Mouse (Mus musculus): ENCODE results near the gene Pyroxd1. TPM values are rescaled to one million over a fixed set of nuclear protein-coding genes. Genes with fewer than 3 reads are reported as not detected.

The Pyroxd1 gene
- polyA plus RNA-seq, 1 experiment from 2014 or later, result 21.2 TPM

GRCm38 (mm10) chr6:142365742-142366472 is 20.5 kb downstream of the Pyroxd1 start:
- ATAC-seq (ENCODE audit: low FRiP score) (no peak), DNase-seq (ENCODE audit: low spot score) (no peak)
- Histone ChIP-seq H3K9me3 (ENCODE audit: control insufficient read depth, low read length) (no peaks in the 10 kb centered on the region), H3K4me2 (replicated peaks; ENCODE audit: low read depth, low read length) (no peak overlapping the region), H3K4me3 (ENCODE audit: low read depth, low read length) (no peak overlapping the region), H3K4me1 (replicated peaks; ENCODE audit: control insufficient read depth, insufficient read depth, low read length) (no peaks in the 10 kb centered on the region), H3K27ac (ENCODE audit: low read depth, low read length) (no peak overlapping the region), H3K27me3 (ENCODE audit: control insufficient read depth, insufficient read depth, low read length) (no peaks in the 10 kb centered on the region), H3K36me3 (ENCODE audit: control insufficient read depth, insufficient read depth, low read length) (peaks cover 3% of the 10 kb centered on the region; the same call in 1 of the 2 replicates), H3K9ac (ENCODE audit: low read depth, low read length) (no peak overlapping the region)
- 89% methylated on average over 8 of the region's 8 CpGs for WGBS

GRCm38 (mm10) chr6:142366473-142367018 is 21.1 kb downstream of the Pyroxd1 start:
- Histone ChIP-seq H3K36me3 (ENCODE audit: control insufficient read depth, insufficient read depth, low read length) (peaks cover 3% of the 10 kb centered on the region; the same call in 1 of the 2 replicates), H3K9me3 (ENCODE audit: control insufficient read depth, low read length) (no peaks in the 10 kb centered on the region), H3K9ac (ENCODE audit: low read depth, low read length) (no peak overlapping the region), H3K4me3 (ENCODE audit: low read depth, low read length) (no peak overlapping the region), H3K4me2 (replicated peaks; ENCODE audit: low read depth, low read length) (no peak overlapping the region), H3K27me3 (ENCODE audit: control insufficient read depth, insufficient read depth, low read length) (no peaks in the 10 kb centered on the region), H3K27ac (ENCODE audit: low read depth, low read length) (no peak overlapping the region), H3K4me1 (replicated peaks; ENCODE audit: control insufficient read depth, insufficient read depth, low read length) (no peaks in the 10 kb centered on the region)
- no peak for DNase-seq (ENCODE audit: low spot score)
- 95% methylated on average over 10 of the region's 10 CpGs for WGBS
- no peak for ATAC-seq (ENCODE audit: low FRiP score)

GRCm38 (mm10) chr6:142367565-142367964 is 22.1 kb downstream of the Pyroxd1 start:
- Histone ChIP-seq H3K4me2 (replicated peaks; ENCODE audit: low read depth, low read length) (no peak overlapping the region), H3K27ac (ENCODE audit: low read depth, low read length) (no peak overlapping the region), H3K36me3 (ENCODE audit: control insufficient read depth, insufficient read depth, low read length) (peaks cover 3% of the 10 kb centered on the region; the same call in 1 of the 2 replicates), H3K4me3 (ENCODE audit: low read depth, low read length) (no peak overlapping the region), H3K27me3 (ENCODE audit: control insufficient read depth, insufficient read depth, low read length) (no peaks in the 10 kb centered on the region), H3K4me1 (replicated peaks; ENCODE audit: control insufficient read depth, insufficient read depth, low read length) (no peaks in the 10 kb centered on the region), H3K9me3 (ENCODE audit: control insufficient read depth, low read length) (no peaks in the 10 kb centered on the region), H3K9ac (ENCODE audit: low read depth, low read length) (no peak overlapping the region)
- no peak for ATAC-seq (ENCODE audit: low FRiP score)
- DNase-seq (ENCODE audit: low spot score), result no peak
- 87% methylated on average over 3 of the region's 3 CpGs for WGBS

- DNase-seq (ENCODE audit: low spot score) (no peak), ATAC-seq (ENCODE audit: low FRiP score) (no peak)
- H3K36me3 ChIP-seq (ENCODE audit: control insufficient read depth, insufficient read depth, low read length), result no peaks in the 10 kb centered on the region
- H3K4me1 ChIP-seq (replicated peaks; ENCODE audit: control insufficient read depth, insufficient read depth, low read length), result no peaks in the 10 kb centered on the region
- no peak overlapping the region for H3K4me3 ChIP-seq (ENCODE audit: low read depth, low read length)
- no peak overlapping the region for H3K9ac ChIP-seq (ENCODE audit: low read depth, low read length)
- H3K4me2 ChIP-seq (replicated peaks; ENCODE audit: low read depth, low read length), result no peak overlapping the region
- no peaks in the 10 kb centered on the region for H3K27me3 ChIP-seq (ENCODE audit: control insufficient read depth, insufficient read depth, low read length)
- no peaks in the 10 kb centered on the region for H3K9me3 ChIP-seq (ENCODE audit: control insufficient read depth, low read length)
- 95% methylated on average over 3 of the region's 3 CpGs for WGBS
- no peak overlapping the region for H3K27ac ChIP-seq (ENCODE audit: low read depth, low read length)
Measured at GRCm38 (mm10) chr6:142369568-142369967, 24.1 kb downstream of the Pyroxd1 start.

- no peaks in the 10 kb centered on the region for H3K27me3 ChIP-seq (ENCODE audit: control insufficient read depth, insufficient read depth, low read length)
- no peak overlapping the region for H3K9ac ChIP-seq (ENCODE audit: low read depth, low read length)
- H3K4me2 ChIP-seq (replicated peaks; ENCODE audit: low read depth, low read length), result no peak overlapping the region
- DNase-seq (ENCODE audit: low spot score) (no peak), ATAC-seq (ENCODE audit: low FRiP score) (no peak)
- 0 out of 2 replicates have a peak, but pooled peaks cover 2% of the 10 kb centered on the region for H3K36me3 ChIP-seq (ENCODE audit: control insufficient read depth, insufficient read depth, low read length)
- WGBS, result 76% methylated on average over 1 of the region's 1 CpGs
- H3K9me3 ChIP-seq (ENCODE audit: control insufficient read depth, low read length), result no peaks in the 10 kb centered on the region
- no peak overlapping the region for H3K27ac ChIP-seq (ENCODE audit: low read depth, low read length)
- no peaks in the 10 kb centered on the region for H3K4me1 ChIP-seq (replicated peaks; ENCODE audit: control insufficient read depth, insufficient read depth, low read length)
- H3K4me3 ChIP-seq (ENCODE audit: low read depth, low read length), result no peak overlapping the region
Measured at GRCm38 (mm10) chr6:142377081-142377480, 31.6 kb downstream of the Pyroxd1 start.

- Histone ChIP-seq H3K36me3 (ENCODE audit: control insufficient read depth, insufficient read depth, low read length) (0 out of 2 replicates have a peak, but pooled peaks cover 2% of the 10 kb centered on the region), H3K27ac (ENCODE audit: low read depth, low read length) (no peak overlapping the region), H3K27me3 (ENCODE audit: control insufficient read depth, insufficient read depth, low read length) (no peaks in the 10 kb centered on the region), H3K4me3 (ENCODE audit: low read depth, low read length) (no peak overlapping the region), H3K9ac (ENCODE audit: low read depth, low read length) (no peak overlapping the region), H3K4me2 (replicated peaks; ENCODE audit: low read depth, low read length) (no peak overlapping the region), H3K9me3 (ENCODE audit: control insufficient read depth, low read length) (no peaks in the 10 kb centered on the region), H3K4me1 (replicated peaks; ENCODE audit: control insufficient read depth, insufficient read depth, low read length) (no peaks in the 10 kb centered on the region)
- DNase-seq (ENCODE audit: low spot score) (no peak), ATAC-seq (ENCODE audit: low FRiP score) (no peak)
- WGBS, result 92% methylated on average over 8 of the region's 8 CpGs
Measured at GRCm38 (mm10) chr6:142378576-142379330, 33.3 kb downstream of the Pyroxd1 start.

- Histone ChIP-seq H3K9ac (ENCODE audit: low read depth, low read length) (no peak overlapping the region), H3K27ac (ENCODE audit: low read depth, low read length) (no peak overlapping the region), H3K4me3 (ENCODE audit: low read depth, low read length) (no peak overlapping the region), H3K9me3 (ENCODE audit: control insufficient read depth, low read length) (no peaks in the 10 kb centered on the region), H3K4me1 (replicated peaks; ENCODE audit: control insufficient read depth, insufficient read depth, low read length) (no peaks in the 10 kb centered on the region), H3K36me3 (ENCODE audit: control insufficient read depth, insufficient read depth, low read length) (0 out of 2 replicates have a peak, but pooled peaks cover 2% of the 10 kb centered on the region), H3K4me2 (replicated peaks; ENCODE audit: low read depth, low read length) (no peak overlapping the region), H3K27me3 (ENCODE audit: control insufficient read depth, insufficient read depth, low read length) (no peaks in the 10 kb centered on the region)
- DNase-seq (ENCODE audit: low spot score) (no peak), ATAC-seq (ENCODE audit: low FRiP score) (no peak)
- WGBS, result 93% methylated on average over 6 of the region's 6 CpGs
Measured at GRCm38 (mm10) chr6:142379961-142380360, 34.5 kb downstream of the Pyroxd1 start.

- Histone ChIP-seq H3K9me3 (ENCODE audit: control insufficient read depth, low read length) (no peaks in the 10 kb centered on the region), H3K4me1 (replicated peaks; ENCODE audit: control insufficient read depth, insufficient read depth, low read length) (no peaks in the 10 kb centered on the region), H3K4me2 (replicated peaks; ENCODE audit: low read depth, low read length) (no peak overlapping the region), H3K27me3 (ENCODE audit: control insufficient read depth, insufficient read depth, low read length) (no peaks in the 10 kb centered on the region), H3K27ac (ENCODE audit: low read depth, low read length) (no peak overlapping the region), H3K9ac (ENCODE audit: low read depth, low read length) (no peak overlapping the region), H3K36me3 (ENCODE audit: control insufficient read depth, insufficient read depth, low read length) (0 out of 2 replicates have a peak, but pooled peaks cover 2% of the 10 kb centered on the region), H3K4me3 (ENCODE audit: low read depth, low read length) (no peak overlapping the region)
- WGBS, result 97% methylated on average over 7 of the region's 7 CpGs
- ATAC-seq (ENCODE audit: low FRiP score) (no peak), DNase-seq (ENCODE audit: low spot score) (no peak)
Measured at GRCm38 (mm10) chr6:142381615-142382014, 36.2 kb downstream of the Pyroxd1 start.
